Mouse (Mus musculus) neural tube, embryonic 12.5 days (tissue): ENCODE measurements around the gene Oma1. TPM values are rescaled to one million over a fixed set of nuclear protein-coding genes. Genes with fewer than 3 reads are reported as not detected.
A peak's percentile ranks its signal among the peaks of the same experiment; 100 is the strongest.

Experiments used
- ATAC-seq: fragments of 200-750 bp; cut with Nextera tagmentation; 2 replicates; pipeline ENCODE4 v1.8.0; 2017; ENCODE audit warnings: low read depth, mild to moderate bottlenecking, moderate TSS enrichment, moderate library complexity; ENCODE audit not compliant: low FRiP score
- H3K27ac ChIP-seq: fragments of 300-500 bp; sonication (generic); 2 replicates; pipeline ENCODE4 v1.5.1; 2016
- H3K27me3 ChIP-seq: fragments of 300-500 bp; sonication (generic); replicated peaks from 2 replicates; pipeline ENCODE4 v1.6.1; 2016; ENCODE audit warnings: mild to moderate bottlenecking
- H3K36me3 ChIP-seq: fragments of 300-500 bp; sonication (generic); 2 replicates; pipeline ENCODE4 v1.6.1; 2016; ENCODE audit warnings: mild to moderate bottlenecking
- H3K4me1 ChIP-seq: fragments of 300-500 bp; sonication (generic); 2 replicates; pipeline ENCODE4 v1.6.1; 2016
- H3K4me2 ChIP-seq: fragments of 300-500 bp; sonication (generic); replicated peaks from 2 replicates; pipeline ENCODE4 v1.6.1; 2016; ENCODE audit warnings: mild to moderate bottlenecking
- H3K4me3 ChIP-seq: fragments of 300-500 bp; sonication (generic); 2 replicates; pipeline ENCODE4 v1.5.1; 2016
- H3K9ac ChIP-seq: fragments of 300-500 bp; sonication (generic); 2 replicates; pipeline ENCODE4 v1.6.1; 2016; ENCODE audit warnings: mild to moderate bottlenecking
- H3K9me3 ChIP-seq: fragments of 300-500 bp; sonication (generic); 2 replicates; pipeline ENCODE4 v1.6.1; 2016; ENCODE audit warnings: mild to moderate bottlenecking
- WGBS: fragments of 180-500 bp; shearing (Covaris S2); methylation state at CpG from one replicate; pipeline ENCODE4 v1.1.7; 2016; 5-methylcytosine and 5-hydroxymethylcytosine counted together
- polyA plus RNA-seq: library from polyadenylated mRNA; unstranded; fragments of >200 nt; fragmentation: Nextera tagmentation; extraction: Ambion mirVana; gene quantifications from 2 replicates; pipeline ENCODE4 v1.2.1, GENCODE M21; 2016

Gene Oma1
- polyA plus RNA-seq, 1 experiment from 2014 or later, result 11.7 TPM

DNA sequence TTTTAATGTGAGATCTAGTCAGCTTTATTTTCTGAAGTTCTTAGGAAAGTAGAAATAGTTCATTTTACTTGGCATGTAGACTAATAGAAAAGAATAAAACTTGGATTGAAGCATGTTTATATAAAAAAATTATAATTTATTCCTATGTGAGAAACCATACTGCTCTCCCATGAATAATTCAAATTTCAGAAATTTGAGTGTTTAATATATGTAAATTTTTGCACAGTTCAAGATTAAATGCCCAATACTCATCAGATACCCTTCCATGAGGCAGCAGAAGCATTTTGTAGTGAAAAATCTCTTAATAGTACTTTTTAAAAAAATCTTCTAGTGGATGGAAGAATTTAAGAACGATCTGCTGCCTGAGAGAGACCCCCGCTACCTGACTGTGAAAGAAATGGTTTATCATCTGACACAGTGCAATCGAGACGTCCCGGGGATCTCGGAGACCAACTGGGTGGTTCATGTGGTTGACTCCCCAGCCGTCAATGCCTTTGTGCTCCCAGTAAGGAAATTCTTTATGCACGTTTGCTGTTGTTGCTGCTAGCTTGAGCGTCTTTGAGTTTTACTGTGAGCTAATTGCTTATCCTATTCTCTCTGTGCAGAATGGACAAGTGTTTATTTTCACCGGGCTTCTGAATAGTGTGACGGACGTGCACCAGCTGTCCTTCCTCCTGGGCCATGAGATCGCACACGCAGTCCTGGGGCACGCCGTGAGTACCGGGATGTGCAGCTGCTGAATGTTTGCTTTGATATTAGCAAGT lies 11.3 kb downstream of the Oma1 start:
- no peak overlapping the region for H3K9ac ChIP-seq
- no peaks in the 10 kb centered on the region for H3K4me1 ChIP-seq
- no peaks in the 10 kb centered on the region for H3K36me3 ChIP-seq
- no peaks in the 10 kb centered on the region for H3K9me3 ChIP-seq
- H3K4me3 ChIP-seq, result no peak overlapping the region
- H3K27ac ChIP-seq, result no peak overlapping the region
- WGBS, result 26% methylated on average over 17 of the region's 17 CpGs
- H3K4me2 ChIP-seq, result peak overlapping the region; percentile 37
- H3K27me3 ChIP-seq, result no peaks in the 10 kb centered on the region
- ATAC-seq, result peak; percentile 88

DNA sequence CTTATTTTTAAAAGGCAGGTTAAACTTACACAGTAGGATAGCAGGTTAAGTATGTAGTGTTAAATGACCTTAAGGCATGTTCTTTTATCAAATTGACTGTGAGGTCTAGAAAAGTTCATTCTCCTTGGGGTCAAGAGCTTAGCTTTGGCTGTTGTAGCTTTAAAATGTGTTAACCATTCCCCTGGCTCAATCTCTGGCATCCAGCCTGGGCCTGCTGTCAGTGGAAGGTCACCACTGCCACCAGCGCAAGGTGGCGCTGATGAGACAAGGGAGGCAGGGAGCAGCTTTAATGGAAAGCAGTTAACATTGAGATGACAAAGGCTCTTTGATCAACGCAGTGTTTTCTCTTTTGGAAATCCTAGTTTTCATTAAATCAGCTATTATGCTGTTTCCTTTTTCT lies 13.4 kb downstream of the Oma1 start:
- no peak overlapping the region for H3K9ac ChIP-seq
- WGBS, result 87% methylated on average over 3 of the region's 3 CpGs
- H3K27ac ChIP-seq, result no peak overlapping the region
- no peak for ATAC-seq
- no peak overlapping the region for H3K4me2 ChIP-seq
- H3K9me3 ChIP-seq, result no peaks in the 10 kb centered on the region
- no peaks in the 10 kb centered on the region for H3K36me3 ChIP-seq
- no peaks in the 10 kb centered on the region for H3K27me3 ChIP-seq
- H3K4me3 ChIP-seq, result no peak overlapping the region
- H3K4me1 ChIP-seq, result no peaks in the 10 kb centered on the region

DNA sequence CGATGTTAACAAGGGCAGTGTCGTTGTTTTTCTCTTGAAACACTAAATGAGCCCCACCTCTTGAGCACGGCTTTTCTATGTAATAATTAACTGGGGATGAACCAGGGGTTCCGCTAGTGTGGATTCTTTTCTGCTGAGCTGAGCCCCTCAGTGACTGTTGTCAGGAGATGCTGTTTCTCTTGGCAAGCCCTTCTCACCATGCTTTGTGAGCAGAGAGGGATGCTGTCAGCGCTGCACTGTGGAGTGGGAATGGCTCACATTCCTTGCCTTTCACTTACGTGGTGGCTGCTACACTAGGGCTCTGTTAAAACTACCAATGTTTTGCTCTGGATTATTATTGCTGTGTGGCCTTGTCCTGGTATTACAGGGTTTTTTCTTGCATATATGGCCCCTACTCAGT lies 15.7 kb downstream of the Oma1 start:
- no peak overlapping the region for H3K4me2 ChIP-seq
- no peaks in the 10 kb centered on the region for H3K9me3 ChIP-seq
- no peaks in the 10 kb centered on the region for H3K27me3 ChIP-seq
- WGBS, result 64% methylated on average over 6 of the region's 6 CpGs
- 0 out of 2 replicates have a peak, but pooled peaks cover 3% of the 10 kb centered on the region for H3K36me3 ChIP-seq
- no peak for ATAC-seq
- H3K9ac ChIP-seq, result no peak overlapping the region
- H3K4me1 ChIP-seq, result no peaks in the 10 kb centered on the region
- H3K4me3 ChIP-seq, result no peak overlapping the region
- H3K27ac ChIP-seq, result no peak overlapping the region

DNA sequence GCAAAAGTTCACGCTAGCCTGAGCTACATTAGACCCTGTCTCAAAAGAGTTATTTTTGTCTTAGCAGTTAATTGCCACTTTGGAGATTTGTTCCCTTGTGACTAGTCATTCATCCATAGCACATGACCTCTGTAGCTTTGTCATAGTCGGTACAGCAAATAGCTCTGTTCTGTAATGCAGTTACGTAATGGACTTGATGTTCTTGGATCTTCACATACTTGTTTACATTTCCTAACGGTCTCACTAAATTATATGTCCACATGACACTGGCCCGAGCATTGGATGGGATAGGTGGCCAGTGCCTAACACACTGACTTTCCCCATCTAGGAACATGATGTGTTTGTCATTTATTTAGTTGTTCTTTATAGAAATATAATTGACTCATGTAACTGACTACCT lies 21.5 kb downstream of the Oma1 start:
- no peak overlapping the region for H3K9ac ChIP-seq
- 82% methylated on average over 5 of the region's 5 CpGs for WGBS
- H3K9me3 ChIP-seq, result no peaks in the 10 kb centered on the region
- H3K4me2 ChIP-seq, result no peak overlapping the region
- no peak for ATAC-seq
- no peaks in the 10 kb centered on the region for H3K4me1 ChIP-seq
- no peak overlapping the region for H3K4me3 ChIP-seq
- H3K36me3 ChIP-seq, result 0 out of 2 replicates have a peak, but pooled peaks cover 3% of the 10 kb centered on the region
- no peaks in the 10 kb centered on the region for H3K27me3 ChIP-seq
- H3K27ac ChIP-seq, result no peak overlapping the region

DNA sequence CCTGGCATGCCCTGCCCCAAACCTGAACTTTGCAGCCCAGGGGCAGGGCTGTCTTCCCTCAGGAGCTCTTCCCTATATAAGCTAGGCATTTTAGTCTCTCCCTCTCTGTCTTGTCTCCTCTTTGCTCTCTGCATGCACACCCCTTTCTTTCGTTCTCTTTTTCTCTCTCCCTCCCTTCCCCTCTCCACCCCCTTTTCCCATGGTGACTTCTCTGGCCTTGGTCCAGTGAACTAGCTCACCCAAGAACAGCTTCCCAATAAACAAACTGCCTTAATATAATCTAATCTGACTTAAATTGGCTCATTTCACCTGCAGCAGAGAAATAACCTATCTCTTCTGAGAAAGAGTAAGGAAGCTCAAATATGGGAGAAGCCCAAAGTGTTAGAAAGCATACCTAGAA lies 27.1 kb downstream of the Oma1 start:
- 74% methylated on average over 1 of the region's 1 CpGs for WGBS
- no peak for ATAC-seq
- no peaks in the 10 kb centered on the region for H3K4me1 ChIP-seq
- no peak overlapping the region for H3K9ac ChIP-seq
- H3K36me3 ChIP-seq, result no peaks in the 10 kb centered on the region
- no peaks in the 10 kb centered on the region for H3K9me3 ChIP-seq
- no peak overlapping the region for H3K4me3 ChIP-seq
- no peaks in the 10 kb centered on the region for H3K27me3 ChIP-seq
- no peak overlapping the region for H3K4me2 ChIP-seq
- H3K27ac ChIP-seq, result no peak overlapping the region

DNA sequence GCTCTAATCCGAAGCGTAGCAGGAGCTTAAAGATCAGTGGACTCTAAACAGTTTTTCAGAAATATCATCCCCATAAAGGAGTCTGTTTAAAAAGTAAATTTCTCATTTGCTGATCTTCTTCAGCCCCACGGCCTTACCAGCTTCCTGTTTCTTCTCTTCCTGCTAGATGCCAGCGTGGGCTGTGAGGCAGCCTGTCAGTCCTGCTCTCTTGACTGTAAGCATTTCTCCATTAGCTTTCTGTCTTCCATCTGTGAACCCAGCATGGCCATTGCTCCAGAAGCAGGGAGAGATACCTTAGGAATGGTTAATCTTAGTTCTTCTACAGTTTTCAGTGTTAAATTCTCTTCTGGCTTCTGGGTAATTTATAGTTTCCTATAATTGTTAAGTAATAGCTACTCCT lies 28.0 kb downstream of the Oma1 start:
- no peaks in the 10 kb centered on the region for H3K27me3 ChIP-seq
- no peak overlapping the region for H3K4me2 ChIP-seq
- no peak overlapping the region for H3K9ac ChIP-seq
- H3K27ac ChIP-seq, result no peak overlapping the region
- no peak overlapping the region for H3K4me3 ChIP-seq
- H3K4me1 ChIP-seq, result no peaks in the 10 kb centered on the region
- 88% methylated on average over 4 of the region's 4 CpGs for WGBS
- ATAC-seq, result no peak
- H3K9me3 ChIP-seq, result no peaks in the 10 kb centered on the region
- no peaks in the 10 kb centered on the region for H3K36me3 ChIP-seq

DNA sequence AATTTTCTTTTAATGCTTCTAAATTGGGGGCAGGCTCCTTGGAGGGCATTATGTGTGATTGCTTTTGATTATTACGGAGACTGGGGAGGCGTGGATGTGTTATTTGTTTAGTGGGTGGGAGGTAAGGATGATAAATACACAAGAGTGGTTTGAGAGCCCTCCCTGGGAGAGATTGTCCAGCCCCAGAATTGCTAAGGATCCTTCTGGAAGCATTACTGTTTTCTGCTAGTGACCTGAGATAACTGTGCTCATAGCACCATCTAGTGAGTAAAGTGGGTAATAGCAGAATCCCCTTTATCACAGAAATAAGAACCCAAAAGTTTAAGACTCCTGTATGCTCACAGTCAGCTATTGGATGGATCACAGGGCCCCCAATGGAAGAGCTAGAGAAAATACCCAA lies 32.4 kb downstream of the Oma1 start:
- Histone ChIP-seq H3K4me1 (no peaks in the 10 kb centered on the region), H3K36me3 (no peaks in the 10 kb centered on the region), H3K4me2 (no peak overlapping the region), H3K4me3 (no peak overlapping the region), H3K9ac (no peak overlapping the region), H3K9me3 (no peaks in the 10 kb centered on the region), H3K27ac (no peak overlapping the region), H3K27me3 (no peaks in the 10 kb centered on the region)
- WGBS, result 57% methylated on average over 2 of the region's 2 CpGs
- no peak for ATAC-seq

DNA sequence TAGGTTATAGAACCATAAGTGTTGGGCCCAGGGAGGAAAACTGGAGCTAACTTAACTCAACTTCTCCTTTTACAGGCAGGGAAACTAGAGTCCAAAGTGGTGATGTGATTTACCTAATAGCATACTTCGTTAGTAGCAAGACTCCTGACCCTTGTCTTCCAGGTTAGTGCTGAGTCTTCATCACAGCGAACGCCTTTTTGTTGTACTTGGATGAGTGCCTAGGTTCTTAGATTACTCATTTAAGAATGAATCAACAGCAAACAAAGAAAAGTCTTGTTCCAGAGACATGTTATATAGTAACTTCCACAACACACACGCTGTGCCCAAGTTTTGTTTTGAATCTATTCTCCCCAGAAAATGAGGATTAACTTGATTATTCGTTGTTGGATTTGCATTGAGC lies 33.2 kb downstream of the Oma1 start:
- no peaks in the 10 kb centered on the region for H3K27me3 ChIP-seq
- H3K9ac ChIP-seq, result no peak overlapping the region
- WGBS, result 89% methylated on average over 5 of the region's 5 CpGs
- H3K4me1 ChIP-seq, result no peaks in the 10 kb centered on the region
- H3K4me2 ChIP-seq, result no peak overlapping the region
- no peak overlapping the region for H3K27ac ChIP-seq
- no peaks in the 10 kb centered on the region for H3K9me3 ChIP-seq
- H3K4me3 ChIP-seq, result no peak overlapping the region
- H3K36me3 ChIP-seq, result no peaks in the 10 kb centered on the region
- ATAC-seq, result no peak

DNA sequence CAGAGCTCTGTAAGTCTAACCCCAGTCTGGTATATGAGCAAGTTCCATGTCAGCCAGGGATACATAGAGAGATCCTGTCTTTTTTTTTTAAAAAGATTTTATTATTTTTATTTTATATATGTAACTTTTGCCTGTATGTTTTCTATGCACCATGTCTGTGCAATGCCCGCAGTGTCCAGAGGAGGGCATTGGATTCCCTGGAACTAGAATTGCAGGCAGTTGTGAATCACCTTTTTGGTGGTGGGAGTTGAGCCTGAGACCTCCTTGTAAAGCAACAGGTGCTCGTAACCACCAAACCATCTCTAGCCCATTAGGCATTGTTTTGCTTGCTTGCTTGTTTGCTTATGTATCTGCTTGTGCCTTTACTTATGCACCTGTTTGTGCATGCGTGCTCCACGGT lies 35.6 kb downstream of the Oma1 start:
- Histone ChIP-seq H3K9ac (no peak overlapping the region), H3K27ac (no peak overlapping the region), H3K9me3 (no peaks in the 10 kb centered on the region), H3K36me3 (no peaks in the 10 kb centered on the region), H3K4me3 (no peak overlapping the region), H3K4me2 (no peak overlapping the region), H3K27me3 (no peaks in the 10 kb centered on the region), H3K4me1 (no peaks in the 10 kb centered on the region)
- whole genome bisulfite sequencing, result 88% methylated on average over 4 of the region's 4 CpGs
- ATAC-seq, result no peak

DNA sequence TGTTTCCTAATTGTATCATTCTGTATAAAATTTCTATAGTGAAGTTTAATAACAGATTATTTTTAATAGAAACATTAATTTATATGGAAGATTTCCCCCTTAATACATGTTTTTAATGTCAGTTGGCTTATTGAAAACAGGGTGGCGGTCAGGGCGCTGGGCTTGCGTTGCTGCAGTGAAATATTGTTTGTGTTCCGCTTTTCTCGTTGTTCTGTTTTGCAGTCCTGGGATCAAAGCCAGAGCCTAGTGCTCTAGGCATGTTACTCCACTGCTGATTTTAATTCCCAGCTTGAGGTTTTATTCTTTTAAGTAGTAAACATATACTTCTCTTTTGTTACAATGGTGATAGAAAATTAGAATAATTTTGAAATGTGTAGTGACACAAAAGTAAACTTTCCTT lies 39.3 kb downstream of the Oma1 start:
- Histone ChIP-seq H3K4me1 (no peaks in the 10 kb centered on the region), H3K36me3 (no peaks in the 10 kb centered on the region), H3K27ac (no peak overlapping the region), H3K27me3 (no peaks in the 10 kb centered on the region), H3K4me2 (no peak overlapping the region), H3K9ac (no peak overlapping the region), H3K4me3 (no peak overlapping the region), H3K9me3 (no peaks in the 10 kb centered on the region)
- no peak for ATAC-seq
- 82% methylated on average over 5 of the region's 5 CpGs for WGBS

DNA sequence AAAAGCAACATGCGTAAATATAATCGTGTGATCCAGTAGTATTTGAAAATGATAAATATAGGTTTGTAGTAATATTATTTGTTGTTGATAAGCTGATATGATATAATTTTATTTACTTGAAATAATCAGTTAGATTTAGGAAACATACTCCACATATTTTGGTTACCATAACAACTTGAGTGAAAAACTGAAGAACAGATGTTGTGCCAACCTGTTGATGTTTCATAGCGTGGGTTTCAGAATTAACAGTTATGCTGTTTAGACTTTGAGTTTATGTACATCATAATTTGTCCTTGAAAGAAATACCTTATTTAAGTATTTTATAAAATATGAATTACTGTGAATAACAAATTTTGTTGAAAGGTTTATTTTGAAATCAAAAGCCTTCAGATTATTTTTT lies 43.8 kb downstream of the Oma1 start:
- 94% methylated on average over 3 of the region's 3 CpGs for WGBS
- no peak overlapping the region for H3K4me3 ChIP-seq
- no peak overlapping the region for H3K27ac ChIP-seq
- no peak for ATAC-seq
- H3K9me3 ChIP-seq, result no peaks in the 10 kb centered on the region
- no peaks in the 10 kb centered on the region for H3K36me3 ChIP-seq
- no peaks in the 10 kb centered on the region for H3K4me1 ChIP-seq
- H3K27me3 ChIP-seq, result no peaks in the 10 kb centered on the region
- H3K4me2 ChIP-seq, result no peak overlapping the region
- no peak overlapping the region for H3K9ac ChIP-seq

DNA sequence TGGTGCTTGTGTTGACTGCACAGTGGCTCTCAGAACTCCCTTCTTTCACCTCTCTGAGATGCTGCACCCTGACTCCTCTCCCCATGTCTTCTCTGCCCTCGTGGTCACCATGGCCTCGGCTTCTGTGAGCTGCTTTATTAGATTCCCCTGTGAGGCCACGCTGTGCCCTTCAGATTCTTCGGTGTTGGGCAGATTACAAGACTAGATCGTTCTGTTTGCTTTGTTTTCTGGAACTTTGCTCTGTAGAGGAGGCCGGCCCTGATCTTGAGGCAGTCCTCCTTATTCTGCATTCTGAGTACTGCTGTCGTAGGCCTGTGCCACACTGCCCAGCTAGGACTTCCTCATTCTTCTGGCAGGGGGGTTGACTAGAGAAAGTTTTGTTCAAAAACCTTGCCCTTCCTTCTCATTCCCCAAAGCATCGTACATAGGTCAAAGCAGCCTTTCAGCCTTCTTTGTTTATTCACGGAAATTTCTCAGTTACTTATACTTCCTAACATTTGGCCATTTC lies 45.4 kb downstream of the Oma1 start:
- ATAC-seq, result no peak

DNA sequence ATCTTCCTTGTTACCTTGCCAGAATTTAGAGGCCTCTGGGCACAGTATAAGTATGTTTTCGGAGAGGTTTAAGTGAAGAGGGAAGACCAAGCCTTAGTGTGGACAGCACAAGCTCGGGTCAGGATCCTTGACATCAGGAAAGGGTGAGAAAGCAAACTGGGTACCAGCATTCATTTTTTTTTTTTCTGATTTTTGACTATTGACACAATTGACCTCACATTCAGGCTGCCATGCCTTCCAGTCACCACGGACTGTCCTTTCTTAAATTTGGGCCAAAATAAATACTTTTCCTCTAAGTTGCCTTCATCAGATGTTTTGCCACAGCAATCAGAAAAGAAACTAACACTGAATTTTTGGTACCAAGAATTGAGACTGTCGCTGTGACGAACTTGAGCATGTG lies 68.6 kb downstream of the Oma1 start:
- no peaks in the 10 kb centered on the region for H3K27me3 ChIP-seq
- no peak overlapping the region for H3K4me3 ChIP-seq
- ATAC-seq, result no peak
- no peaks in the 10 kb centered on the region for H3K4me1 ChIP-seq
- WGBS, result 88% methylated on average over 5 of the region's 5 CpGs
- H3K4me2 ChIP-seq, result no peak overlapping the region
- no peak overlapping the region for H3K27ac ChIP-seq
- H3K9ac ChIP-seq, result no peak overlapping the region
- H3K36me3 ChIP-seq, result no peaks in the 10 kb centered on the region
- no peaks in the 10 kb centered on the region for H3K9me3 ChIP-seq

More for the DNA sequence above, 45.4 kb downstream of the Oma1 start:
- H3K36me3 ChIP-seq, result no peaks in the 10 kb centered on the region
- H3K9me3 ChIP-seq, result no peaks in the 10 kb centered on the region
- no peak overlapping the region for H3K4me2 ChIP-seq
- no peaks in the 10 kb centered on the region for H3K27me3 ChIP-seq
- H3K4me1 ChIP-seq, result no peaks in the 10 kb centered on the region
- H3K4me3 ChIP-seq, result no peak overlapping the region
- 87% methylated on average over 9 of the region's 9 CpGs for WGBS
- H3K27ac ChIP-seq, result no peak overlapping the region
- no peak overlapping the region for H3K9ac ChIP-seq
